Mouse (Mus musculus) forebrain, embryonic 13.5 days (tissue): Measurements from ENCODE around the gene Fam170b. TPM values are rescaled to one million over a fixed set of nuclear protein-coding genes. Genes with fewer than 3 reads are reported as not detected.

ENCODE experiments used
- ATAC-seq: fragments of 200-750 bp; cut with Nextera tagmentation; 2 replicates; pipeline ENCODE4 v1.8.0; 2017
- H3K27ac ChIP-seq: fragments of 300-500 bp; sonication (generic); 2 replicates; pipeline ENCODE4 v1.5.1; 2015; ENCODE audit warnings: inconsistent platforms, mild to moderate bottlenecking, moderate library complexity
- H3K27me3 ChIP-seq: fragments of 300-500 bp; sonication (generic); 2 replicates; pipeline ENCODE4 v1.6.1; 2015; ENCODE audit warnings: mild to moderate bottlenecking, inconsistent platforms
- H3K36me3 ChIP-seq: fragments of 300-500 bp; sonication (generic); 2 replicates; pipeline ENCODE4 v1.6.1; 2015; ENCODE audit warnings: mild to moderate bottlenecking, inconsistent platforms; ENCODE audit not compliant: poor library complexity, severe bottlenecking
- H3K4me1 ChIP-seq: fragments of 300-500 bp; sonication (generic); 2 replicates; pipeline ENCODE4 v1.6.1; 2015; ENCODE audit warnings: inconsistent platforms
- H3K4me2 ChIP-seq: fragments of 300-500 bp; sonication (generic); 2 replicates; pipeline ENCODE4 v1.6.1; 2015; ENCODE audit warnings: inconsistent platforms, mild to moderate bottlenecking, moderate library complexity
- H3K4me3 ChIP-seq: fragments of 300-500 bp; sonication (generic); 2 replicates; pipeline ENCODE4 v1.5.1; 2015; ENCODE audit warnings: mild to moderate bottlenecking, inconsistent platforms
- H3K9ac ChIP-seq: fragments of 300-500 bp; sonication (generic); 2 replicates; pipeline ENCODE4 v1.6.1; 2015; ENCODE audit warnings: mild to moderate bottlenecking, inconsistent platforms
- H3K9me3 ChIP-seq: fragments of 300-500 bp; sonication (generic); replicated peaks from 2 replicates; pipeline ENCODE4 v1.6.1; 2016; ENCODE audit warnings: inconsistent platforms
- WGBS: fragments of 180-500 bp; shearing (Covaris S2); methylation state at CpG from one replicate; pipeline ENCODE4 v1.1.7; 2015; 5-methylcytosine and 5-hydroxymethylcytosine counted together
- polyA plus RNA-seq: library from polyadenylated mRNA; unstranded; fragments of >200 nt; fragmentation: Nextera tagmentation; extraction: Ambion mirVana; gene quantifications from 2 replicates; pipeline ENCODE4 v1.2.1, GENCODE M21; 2015

The Fam170b gene
- polyA plus RNA-seq, 1 experiment from 2014 or later, result not detected

DNA sequence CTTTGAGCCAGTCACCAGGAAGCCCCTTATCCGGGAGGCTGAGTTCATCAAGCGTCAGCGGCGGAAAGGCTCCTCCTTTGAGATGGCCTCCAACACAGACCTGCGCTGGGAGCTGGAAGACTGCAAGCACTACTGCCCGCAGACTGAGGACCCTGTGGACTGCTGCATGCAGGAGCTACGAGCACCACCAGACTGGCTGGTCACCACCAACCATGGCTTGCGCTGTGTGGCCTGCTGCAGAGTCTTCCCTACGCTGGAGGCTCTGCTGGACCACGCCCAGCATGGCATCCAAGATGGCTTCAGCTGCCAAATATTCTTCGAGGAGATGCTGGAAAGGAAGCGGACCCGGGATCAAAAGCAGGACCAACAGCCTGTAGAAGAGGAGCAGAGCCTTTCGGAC lies 1.8 kb downstream of the Fam170b start:
- Histone ChIP-seq H3K4me3 (no peak overlapping the region), H3K27ac (no peak overlapping the region), H3K27me3 (no peaks in the 10 kb centered on the region), H3K4me1 (no peaks in the 10 kb centered on the region), H3K36me3 (no peaks in the 10 kb centered on the region), H3K4me2 (no peak overlapping the region), H3K9ac (no peak overlapping the region), H3K9me3 (no peaks in the 10 kb centered on the region)
- ATAC-seq, result no peak
- WGBS, result 89% methylated on average over 14 of the region's 14 CpGs

DNA sequence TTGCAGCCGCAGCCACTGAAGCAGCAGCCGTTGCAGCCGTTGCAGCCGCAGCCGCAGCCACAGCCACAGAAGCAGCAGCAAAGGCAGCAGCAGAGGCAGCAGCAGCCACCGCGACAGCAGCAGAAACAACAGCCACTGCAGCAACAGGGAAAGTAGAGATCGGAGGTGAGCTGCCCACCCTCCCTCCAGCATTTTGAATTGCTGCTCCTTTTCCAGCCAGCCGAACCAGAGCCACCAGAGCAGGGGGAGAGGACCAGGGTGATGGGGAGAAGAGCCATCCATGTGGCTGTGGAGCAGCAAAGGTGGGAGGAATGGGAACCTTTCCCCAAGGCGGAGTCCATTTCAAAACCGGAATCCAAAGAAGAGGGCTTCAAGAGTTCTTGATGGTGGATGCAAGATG lies 2.4 kb downstream of the Fam170b start:
- H3K4me2 ChIP-seq, result no peak overlapping the region
- WGBS, result 89% methylated on average over 11 of the region's 11 CpGs
- ATAC-seq, result no peak

DNA sequence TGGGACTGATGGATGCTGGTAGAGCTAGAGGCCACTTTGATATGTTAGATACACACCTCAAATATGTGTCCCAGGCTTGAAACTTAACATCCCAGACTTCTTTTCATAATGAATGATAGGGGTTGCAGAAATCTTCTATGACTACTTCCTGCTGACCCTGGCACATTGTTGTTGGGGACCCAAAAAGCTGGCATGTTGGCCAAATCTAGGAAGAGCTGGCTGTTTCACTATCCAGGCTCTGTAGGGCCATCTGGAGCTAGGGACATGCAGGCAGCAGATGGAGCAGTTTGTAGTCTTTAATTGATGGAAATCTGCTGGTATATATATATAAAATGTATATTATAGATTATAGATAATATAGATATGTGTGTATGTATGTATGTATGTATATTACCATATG lies 8.3 kb downstream of the Fam170b start:
- H3K9ac ChIP-seq, result no peak overlapping the region
- H3K27ac ChIP-seq, result no peak overlapping the region
- no peaks in the 10 kb centered on the region for H3K4me1 ChIP-seq
- no peak overlapping the region for H3K4me3 ChIP-seq
- no peaks in the 10 kb centered on the region for H3K27me3 ChIP-seq
- H3K4me2 ChIP-seq, result no peak overlapping the region
- ATAC-seq, result no peak
- no peaks in the 10 kb centered on the region for H3K36me3 ChIP-seq
- H3K9me3 ChIP-seq, result no peaks in the 10 kb centered on the region

More for the DNA sequence above, 2.4 kb downstream of the Fam170b start:
- Histone ChIP-seq H3K4me1 (no peaks in the 10 kb centered on the region), H3K27me3 (no peaks in the 10 kb centered on the region), H3K9me3 (no peaks in the 10 kb centered on the region), H3K27ac (no peak overlapping the region), H3K4me3 (no peak overlapping the region), H3K9ac (no peak overlapping the region), H3K36me3 (no peaks in the 10 kb centered on the region)

DNA sequence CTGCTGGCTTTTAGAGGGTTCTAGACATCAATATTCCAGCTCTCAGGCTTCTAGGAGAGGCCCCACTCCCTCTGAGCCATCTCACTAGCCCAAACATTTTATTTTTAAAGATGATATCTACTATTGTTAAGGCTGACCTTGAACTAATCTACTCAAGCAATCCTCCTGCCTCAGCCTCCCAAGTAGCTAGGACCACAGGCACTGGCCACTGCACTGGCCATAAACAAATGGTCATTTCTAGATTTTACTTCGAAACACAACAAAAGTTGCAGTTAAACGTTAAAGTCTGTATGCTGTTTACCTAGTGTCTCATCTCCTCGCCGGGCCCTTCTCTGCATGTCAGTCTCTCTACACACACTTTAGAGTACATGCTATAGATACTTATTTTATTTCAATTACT lies 20.3 kb downstream of the Fam170b start:
- Histone ChIP-seq H3K4me1 (0 out of 2 replicates have a peak, but pooled peaks cover 5% of the 10 kb centered on the region), H3K4me3 (no peak overlapping the region), H3K9me3 (no peaks in the 10 kb centered on the region), H3K27me3 (peaks cover 17% of the 10 kb centered on the region), H3K4me2 (no peak overlapping the region), H3K36me3 (no peaks in the 10 kb centered on the region), H3K9ac (no peak overlapping the region), H3K27ac (no peak overlapping the region)
- 97% methylated on average over 4 of the region's 4 CpGs for WGBS
- no peak for ATAC-seq

DNA sequence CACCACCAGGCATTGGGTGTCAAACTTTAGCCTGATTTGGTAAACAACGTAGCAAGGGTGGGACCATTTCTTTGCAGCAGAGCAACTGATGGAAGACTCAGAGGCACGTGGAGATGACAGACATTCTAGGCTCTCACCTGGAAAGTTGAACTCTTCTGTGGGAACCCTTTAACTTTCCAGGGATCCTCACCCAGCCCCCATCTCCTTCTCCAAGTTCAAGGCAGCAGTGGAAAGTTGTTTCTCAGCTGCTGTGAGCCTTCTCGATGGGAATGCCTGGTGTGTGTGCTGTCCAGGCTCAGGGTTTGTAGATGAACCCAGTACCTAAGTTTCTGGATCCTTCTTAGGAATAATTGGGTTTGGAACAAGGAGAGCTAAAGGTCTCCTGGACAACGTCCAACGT lies 22.5 kb downstream of the Fam170b start:
- Histone ChIP-seq H3K36me3 (no peaks in the 10 kb centered on the region), H3K27ac (no peak overlapping the region), H3K27me3 (peaks cover 17% of the 10 kb centered on the region), H3K4me3 (peak overlapping the region; percentile 52), H3K4me1 (0 out of 2 replicates have a peak, but pooled peaks cover 5% of the 10 kb centered on the region), H3K4me2 (peak overlapping the region; percentile 88), H3K9me3 (no peaks in the 10 kb centered on the region), H3K9ac (no peak overlapping the region; the same call in 1 of the 2 replicates)
- WGBS, result 41% methylated on average over 5 of the region's 5 CpGs
- ATAC-seq, result no peak

DNA sequence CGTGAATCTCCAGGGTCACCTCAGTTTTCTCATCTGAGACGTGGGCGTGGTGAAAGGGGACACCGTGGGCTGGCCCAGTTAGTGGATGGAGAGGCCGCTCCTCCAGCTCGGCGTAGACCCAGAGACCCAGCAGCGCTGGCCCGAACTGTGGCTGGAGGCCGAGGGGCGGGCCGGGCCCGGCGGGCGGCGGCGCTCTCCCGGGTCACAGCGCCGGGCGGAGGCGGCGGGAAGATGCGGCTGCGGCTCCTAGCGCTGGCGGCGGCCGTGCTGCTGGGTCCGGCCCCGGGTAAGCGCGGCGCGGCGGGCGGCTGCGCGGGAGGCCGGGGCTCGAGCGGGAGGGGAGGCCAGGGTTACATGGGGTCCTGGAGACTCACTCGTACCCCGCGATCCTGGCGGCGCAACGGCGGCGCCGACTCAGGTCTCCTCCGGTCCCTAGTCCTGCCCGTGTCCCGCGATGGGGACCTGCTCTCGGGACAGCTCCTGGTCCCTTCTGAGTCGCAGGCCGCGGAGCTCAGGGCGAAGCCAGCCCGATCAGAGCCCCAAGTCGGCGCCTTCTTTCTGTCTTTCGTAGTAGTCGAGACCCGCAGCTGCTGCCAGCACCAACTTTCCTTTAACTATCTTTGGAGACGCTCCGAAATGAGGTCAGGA lies 23.0 kb downstream of the Fam170b start, which contains the start of gene Vstm4:
Vstm4 (plus strand) TSS at position 76 of the 648 bp plus-strand sequence.
- H3K4me2 ChIP-seq, result peak within 1 kb of the TSS; percentile 88
- H3K27me3 ChIP-seq, result peaks cover 17% of the 10 kb centered on the region
- peak; percentile 81 for ATAC-seq
- H3K4me3 ChIP-seq, result peak within 1 kb of the TSS; percentile 52
- H3K9me3 ChIP-seq, result no peaks in the 10 kb centered on the region
- WGBS, result 1% methylated on average over 43 of the region's 68 CpGs
- no peaks in the 10 kb centered on the region for H3K36me3 ChIP-seq
- H3K4me1 ChIP-seq, result 0 out of 2 replicates have a peak, but pooled peaks cover 5% of the 10 kb centered on the region
- peak within 1 kb of the TSS; percentile 77 for H3K9ac ChIP-seq
- no peak within 1 kb of the TSS for H3K27ac ChIP-seq

DNA sequence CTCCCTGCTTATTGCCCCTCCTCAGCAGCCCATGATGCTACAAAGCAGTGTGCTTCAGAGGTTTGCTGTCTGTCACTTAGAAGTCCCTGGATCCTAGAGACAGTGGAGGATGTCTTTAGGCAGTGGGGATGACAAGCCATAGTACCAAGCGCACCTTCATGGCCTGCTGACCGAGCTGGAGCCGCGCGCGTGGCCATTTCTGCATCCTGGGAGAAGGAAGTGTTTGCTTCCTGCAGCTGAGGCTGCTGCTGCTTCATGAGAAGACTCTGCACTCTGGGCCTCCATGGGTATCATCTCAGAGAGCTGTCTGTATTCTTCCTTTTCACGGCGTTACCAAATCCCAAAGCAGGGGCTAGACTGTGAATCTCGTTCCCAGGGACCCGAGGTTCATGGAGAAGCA lies 24.6 kb downstream of the Fam170b start:
- H3K4me3 ChIP-seq, result no peak overlapping the region
- 0 out of 2 replicates have a peak, but pooled peaks cover 5% of the 10 kb centered on the region for H3K4me1 ChIP-seq
- H3K9me3 ChIP-seq, result no peaks in the 10 kb centered on the region
- no peak for ATAC-seq
- H3K36me3 ChIP-seq, result no peaks in the 10 kb centered on the region
- WGBS, result 95% methylated on average over 10 of the region's 10 CpGs
- peaks cover 17% of the 10 kb centered on the region for H3K27me3 ChIP-seq
- H3K27ac ChIP-seq, result no peak overlapping the region
- H3K4me2 ChIP-seq, result no peak overlapping the region
- no peak overlapping the region for H3K9ac ChIP-seq

DNA sequence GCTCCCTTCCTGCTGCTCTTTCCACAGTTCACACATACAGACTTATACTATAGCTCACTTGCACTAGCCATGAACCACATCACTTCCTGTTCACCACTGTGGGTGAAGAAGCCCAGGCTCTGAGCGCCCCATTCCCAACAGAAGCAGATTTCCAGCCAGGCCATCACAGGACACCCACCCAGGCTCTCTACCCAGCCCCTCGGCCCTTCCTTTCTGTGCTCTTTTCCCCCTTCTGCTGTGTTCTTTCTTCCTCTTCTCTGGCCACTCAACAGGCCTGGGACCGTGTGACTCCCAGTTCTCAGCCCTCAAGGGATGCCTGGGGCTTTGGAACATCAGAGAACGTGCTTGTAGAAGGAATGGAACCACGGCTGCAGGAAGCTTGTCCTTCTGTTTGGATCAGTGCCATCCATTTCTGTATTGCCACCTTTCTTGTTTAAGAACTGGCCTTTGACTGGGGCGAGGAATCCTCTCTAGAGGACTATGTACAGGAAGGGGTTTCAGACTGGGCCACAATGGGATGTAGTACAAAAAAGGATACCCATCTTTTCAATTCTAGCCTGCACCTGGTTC lies 25.3 kb downstream of the Fam170b start:
- Histone ChIP-seq H3K4me2 (no peak overlapping the region), H3K36me3 (no peaks in the 10 kb centered on the region), H3K27me3 (peaks cover 17% of the 10 kb centered on the region), H3K9me3 (no peaks in the 10 kb centered on the region), H3K9ac (no peak overlapping the region), H3K4me1 (0 out of 2 replicates have a peak, but pooled peaks cover 5% of the 10 kb centered on the region), H3K27ac (no peak overlapping the region), H3K4me3 (no peak overlapping the region)
- no peak for ATAC-seq
- 79% methylated on average over 6 of the region's 6 CpGs for WGBS

DNA sequence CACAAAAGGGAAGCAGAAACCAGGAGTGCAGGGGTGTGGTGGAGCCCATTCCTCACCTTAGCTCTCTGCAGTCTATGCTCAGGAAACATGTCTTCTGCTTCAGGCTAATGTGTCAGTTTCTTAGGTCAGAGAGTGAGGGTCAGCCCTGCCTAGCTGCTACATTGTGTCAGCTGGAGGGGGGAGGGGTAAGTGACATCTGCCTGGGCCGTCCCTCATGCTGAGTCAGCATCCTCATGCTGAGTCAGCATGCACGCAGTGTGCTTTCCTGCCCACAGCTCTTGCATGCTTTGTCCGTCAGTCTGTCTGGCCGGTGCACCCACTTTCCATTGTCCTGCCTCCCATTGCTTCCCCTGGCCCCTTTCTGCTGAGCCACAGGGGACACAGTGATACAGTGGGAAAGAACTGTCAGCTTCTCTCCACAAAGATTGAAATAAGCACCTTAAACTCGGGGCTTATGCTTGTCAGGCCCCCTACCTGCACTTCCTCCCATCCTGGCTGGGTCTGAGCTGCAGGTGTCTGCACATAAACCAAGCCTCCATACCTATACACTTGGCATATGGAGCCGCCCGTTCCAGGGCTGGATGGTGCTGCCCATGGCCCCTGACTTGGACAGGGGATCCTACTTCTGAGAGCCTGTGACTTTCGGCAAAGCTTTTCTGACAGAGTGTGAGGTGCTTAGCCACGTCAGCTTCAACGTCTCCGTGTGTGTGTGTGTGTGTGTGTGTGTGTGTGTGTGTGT lies 26.2 kb downstream of the Fam170b start:
- Histone ChIP-seq H3K4me1 (0 out of 2 replicates have a peak, but pooled peaks cover 5% of the 10 kb centered on the region), H3K9me3 (no peaks in the 10 kb centered on the region), H3K27me3 (peaks cover 17% of the 10 kb centered on the region), H3K4me3 (no peak overlapping the region), H3K9ac (no peak overlapping the region), H3K27ac (no peak overlapping the region), H3K4me2 (no peak overlapping the region), H3K36me3 (no peaks in the 10 kb centered on the region)
- 59% methylated on average over 11 of the region's 11 CpGs for WGBS
- no peak for ATAC-seq

DNA sequence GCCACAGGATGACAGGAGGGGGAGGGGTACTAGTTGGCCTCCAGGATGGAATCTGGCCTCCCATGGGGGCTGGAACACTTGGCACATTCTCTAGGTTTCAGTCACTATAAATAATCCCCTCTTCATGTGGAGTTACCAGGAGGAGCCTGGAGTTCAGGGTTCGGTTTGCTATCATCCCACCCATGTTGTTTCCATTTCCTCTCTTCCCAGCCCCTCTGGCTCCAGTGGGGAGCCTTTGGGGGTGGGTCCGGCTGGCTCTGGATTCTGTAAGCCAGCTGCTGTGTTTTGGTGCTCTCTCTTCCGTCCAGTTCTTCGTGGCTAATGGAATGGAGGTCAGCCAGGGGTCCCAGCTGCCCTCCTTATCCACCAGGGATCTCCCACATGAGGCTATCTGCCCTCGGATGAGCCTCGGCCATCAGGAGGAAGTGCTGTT lies 27.4 kb downstream of the Fam170b start:
- H3K27me3 ChIP-seq, result peaks cover 17% of the 10 kb centered on the region
- no peaks in the 10 kb centered on the region for H3K36me3 ChIP-seq
- H3K27ac ChIP-seq, result no peak overlapping the region
- ATAC-seq, result no peak
- H3K4me3 ChIP-seq, result no peak overlapping the region
- no peaks in the 10 kb centered on the region for H3K9me3 ChIP-seq
- H3K4me1 ChIP-seq, result 0 out of 2 replicates have a peak, but pooled peaks cover 5% of the 10 kb centered on the region
- H3K4me2 ChIP-seq, result no peak overlapping the region
- 54% methylated on average over 6 of the region's 6 CpGs for WGBS
- no peak overlapping the region for H3K9ac ChIP-seq

DNA sequence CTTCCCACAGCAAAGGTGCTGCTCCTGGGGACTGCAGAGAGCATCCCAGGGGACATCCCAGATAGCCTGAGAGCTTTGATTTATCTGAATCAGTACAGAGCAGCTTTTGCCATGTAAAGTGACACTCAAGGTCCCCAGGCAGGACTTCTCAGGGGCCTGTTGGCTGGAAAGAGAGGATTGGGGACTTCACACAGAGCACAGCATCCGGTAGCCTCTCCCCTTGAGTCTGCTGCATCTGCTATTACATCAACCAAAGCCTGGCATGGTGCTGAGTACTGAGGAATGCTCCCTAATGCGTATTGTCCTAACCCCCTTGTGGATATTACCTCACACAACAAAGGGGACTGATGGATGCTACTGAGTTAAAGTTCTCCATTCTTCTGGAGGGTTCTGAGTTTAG lies 27.9 kb downstream of the Fam170b start:
- 43% methylated on average over 2 of the region's 2 CpGs for WGBS
- ATAC-seq, result no peak
- Histone ChIP-seq H3K9me3 (no peaks in the 10 kb centered on the region), H3K4me3 (no peak overlapping the region), H3K9ac (no peak overlapping the region), H3K4me2 (no peak overlapping the region), H3K27ac (no peak overlapping the region), H3K27me3 (peaks cover 17% of the 10 kb centered on the region), H3K4me1 (0 out of 2 replicates have a peak, but pooled peaks cover 1% of the 10 kb centered on the region), H3K36me3 (no peaks in the 10 kb centered on the region)

DNA sequence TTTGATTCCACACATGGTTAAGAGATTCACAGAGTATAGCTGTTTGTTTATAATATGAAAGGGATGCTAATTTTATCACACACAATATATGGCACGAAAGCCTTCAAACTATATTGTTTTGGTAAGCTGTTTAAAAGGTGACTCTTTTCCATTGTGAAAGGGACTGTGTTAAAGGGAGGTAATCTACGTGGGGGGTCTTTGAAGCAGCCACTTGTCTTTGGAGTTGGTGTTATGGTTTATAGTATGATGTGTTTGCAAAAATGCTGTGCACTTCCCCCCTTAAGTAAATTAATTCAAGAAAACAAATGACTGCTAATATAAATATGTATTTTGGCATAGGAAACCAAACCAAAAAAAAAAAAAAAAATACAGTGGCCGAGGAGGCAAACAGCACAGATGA lies 31.6 kb downstream of the Fam170b start:
- Histone ChIP-seq H3K9ac (no peak overlapping the region), H3K36me3 (no peaks in the 10 kb centered on the region), H3K4me3 (no peak overlapping the region), H3K4me2 (no peak overlapping the region), H3K9me3 (no peaks in the 10 kb centered on the region), H3K27me3 (no peaks in the 10 kb centered on the region), H3K27ac (no peak overlapping the region), H3K4me1 (no peaks in the 10 kb centered on the region)
- no peak for ATAC-seq
- WGBS, result 85% methylated on average over 3 of the region's 3 CpGs
